Mouse (Mus musculus): ENCODE results near the gene Egfl8. TPM values are rescaled to one million over a fixed set of nuclear protein-coding genes. Genes with fewer than 3 reads are reported as not detected.

Gene Egfl8
- total and polyA plus RNA-seq, 2 experiments from 2014 or later: 3.5 to 7.4 TPM

GRCm38 (mm10) chr17:34607997-34608396, 7.8 kb downstream of the Egfl8 start:
- no peak overlapping the region for H3K27ac ChIP-seq
- DNase-seq (ENCODE audit: low spot score) (no peak), ATAC-seq (no peak)
- WGBS: 74% methylated on average over 7 of the region's 7 CpGs
- no peaks in the 10 kb centered on the region for H3K27me3 ChIP-seq (ENCODE audit: insufficient read depth, low read length)
- H3K4me3 ChIP-seq (ENCODE audit: low read length): no peak overlapping the region
- H3K9me3 ChIP-seq (ENCODE audit: low read length): no peaks in the 10 kb centered on the region
- peaks cover 24% of the 10 kb centered on the region for H3K36me3 ChIP-seq (ENCODE audit: insufficient read depth, low read length)
- H3K9ac ChIP-seq (replicated peaks; ENCODE audit: low read length): 0 out of 2 replicates have a peak overlapping the region, but pooled peaks have one; percentile 6
- peaks cover 17% of the 10 kb centered on the region for H3K4me1 ChIP-seq (ENCODE audit: insufficient read depth, low read length)
- no peak overlapping the region for H3K4me2 ChIP-seq (ENCODE audit: low read depth, low read length)
- TF ChIP-seq CTCF (IDR thresholded peaks at IDR 0.05; ENCODE audit: low read depth): no peak

GRCm38 (mm10) chr17:34606186-34607039, 9.4 kb downstream of the Egfl8 start:
- Histone ChIP-seq H3K4me2 (ENCODE audit: low read depth, low read length) (peak overlapping the region; percentile 72), H3K36me3 (ENCODE audit: insufficient read depth, low read length) (peaks cover 8% of the 10 kb centered on the region), H3K9me3 (ENCODE audit: low read length) (no peaks in the 10 kb centered on the region), H3K27ac (peak overlapping the region; percentile 93), H3K4me3 (ENCODE audit: low read length) (peak overlapping the region; percentile 77), H3K9ac (replicated peaks; ENCODE audit: low read length) (peak overlapping the region; percentile 92), H3K4me1 (ENCODE audit: insufficient read depth, low read length) (peaks cover 24% of the 10 kb centered on the region), H3K27me3 (ENCODE audit: insufficient read depth, low read length) (no peaks in the 10 kb centered on the region)
- no peak for TF ChIP-seq CTCF (IDR thresholded peaks at IDR 0.05; ENCODE audit: low read depth)
- WGBS: 15% methylated on average over 32 of the region's 32 CpGs
- ATAC-seq (no peak), DNase-seq (ENCODE audit: low spot score) (peak; percentile 15)

DNA sequence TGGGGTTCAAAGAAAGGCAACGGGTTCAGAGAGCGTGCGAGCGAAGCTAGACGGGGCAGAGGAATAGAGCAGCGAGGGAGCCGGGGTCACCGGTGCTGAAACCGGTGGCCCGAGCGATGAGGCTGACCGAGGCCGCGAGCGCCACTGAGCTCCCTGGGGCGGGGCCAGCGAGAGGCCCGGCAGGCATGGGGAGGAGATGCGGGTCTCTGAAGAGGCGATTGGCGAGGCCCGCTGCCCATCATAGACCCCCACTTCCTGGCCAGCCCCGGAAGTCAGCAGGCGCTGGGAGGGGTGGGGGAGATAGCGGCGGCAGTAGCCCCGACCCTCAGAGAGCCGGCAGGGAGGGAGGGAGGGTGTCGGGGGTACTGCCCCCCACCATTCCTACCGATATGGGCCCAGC, 10.2 kb downstream of the Egfl8 start:
- WGBS: under 1% methylated on average over 23 of the region's 30 CpGs
- Histone ChIP-seq H3K27me3 (ENCODE audit: insufficient read depth, low read length) (no peaks in the 10 kb centered on the region), H3K27ac (peak overlapping the region; percentile 93), H3K36me3 (ENCODE audit: insufficient read depth, low read length) (peaks cover 3% of the 10 kb centered on the region; the same call in 1 of the 2 replicates), H3K9me3 (ENCODE audit: low read length) (no peaks in the 10 kb centered on the region), H3K9ac (replicated peaks; ENCODE audit: low read length) (peak overlapping the region; percentile 92), H3K4me1 (ENCODE audit: insufficient read depth, low read length) (peaks cover 24% of the 10 kb centered on the region), H3K4me2 (ENCODE audit: low read depth, low read length) (peak overlapping the region; percentile 72), H3K4me3 (ENCODE audit: low read length) (peak overlapping the region; percentile 77)
- no peak for TF ChIP-seq CTCF (IDR thresholded peaks at IDR 0.05; ENCODE audit: low read depth)
- ATAC-seq (peak; percentile 57), DNase-seq (ENCODE audit: low spot score) (peak; percentile 96)

DNA sequence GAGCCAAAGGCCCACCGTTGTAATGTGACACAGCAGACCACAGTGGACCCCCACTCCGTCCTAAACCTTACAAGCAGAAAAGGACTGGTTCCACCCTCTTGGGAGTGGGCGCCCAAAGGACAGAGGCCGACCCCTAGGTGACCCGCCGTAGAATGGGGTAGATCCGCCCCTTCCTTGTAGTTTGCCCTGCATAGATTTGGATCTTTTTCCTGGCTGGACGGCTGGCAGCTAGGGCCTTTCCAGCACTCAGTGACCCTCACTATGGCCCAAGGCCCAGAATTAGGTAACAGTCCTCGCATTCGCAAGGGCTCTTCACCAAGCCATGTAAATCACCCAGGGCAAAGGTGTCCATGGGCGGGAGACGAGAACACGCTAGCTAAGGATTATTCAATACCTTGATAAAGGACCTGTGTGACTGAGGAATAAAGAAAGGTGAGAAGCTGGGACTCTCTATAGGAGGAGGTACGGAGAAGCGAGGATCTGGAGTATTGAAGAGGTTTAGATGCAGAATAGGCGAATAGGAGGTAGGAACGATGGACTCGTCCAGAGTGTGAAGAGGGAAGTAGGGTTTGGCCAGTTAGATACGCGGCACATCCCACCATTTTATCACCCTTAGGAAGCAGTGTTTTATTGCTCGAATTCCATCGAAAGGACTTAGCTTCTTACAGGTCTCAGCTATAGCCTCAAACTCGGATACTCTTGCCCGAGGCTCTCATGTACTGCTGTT, 11.1 kb downstream of the Egfl8 start:
- Histone ChIP-seq H3K36me3 (ENCODE audit: insufficient read depth, low read length) (peaks cover 9% of the 10 kb centered on the region; the same call in 1 of the 2 replicates), H3K9ac (replicated peaks; ENCODE audit: low read length) (peak overlapping the region; percentile 92), H3K4me3 (ENCODE audit: low read length) (peak overlapping the region; percentile 77), H3K9me3 (ENCODE audit: low read length) (no peaks in the 10 kb centered on the region), H3K27me3 (ENCODE audit: insufficient read depth, low read length) (no peaks in the 10 kb centered on the region), H3K4me1 (ENCODE audit: insufficient read depth, low read length) (peaks cover 24% of the 10 kb centered on the region), H3K27ac (peak overlapping the region; percentile 93), H3K4me2 (ENCODE audit: low read depth, low read length) (peak overlapping the region; percentile 72)
- WGBS: 22% methylated on average over 24 of the region's 24 CpGs
- DNase-seq (ENCODE audit: low spot score): peak; percentile 18
- no peak for TF ChIP-seq CTCF (IDR thresholded peaks at IDR 0.05; ENCODE audit: low read depth)
- no peak for ATAC-seq

DNA sequence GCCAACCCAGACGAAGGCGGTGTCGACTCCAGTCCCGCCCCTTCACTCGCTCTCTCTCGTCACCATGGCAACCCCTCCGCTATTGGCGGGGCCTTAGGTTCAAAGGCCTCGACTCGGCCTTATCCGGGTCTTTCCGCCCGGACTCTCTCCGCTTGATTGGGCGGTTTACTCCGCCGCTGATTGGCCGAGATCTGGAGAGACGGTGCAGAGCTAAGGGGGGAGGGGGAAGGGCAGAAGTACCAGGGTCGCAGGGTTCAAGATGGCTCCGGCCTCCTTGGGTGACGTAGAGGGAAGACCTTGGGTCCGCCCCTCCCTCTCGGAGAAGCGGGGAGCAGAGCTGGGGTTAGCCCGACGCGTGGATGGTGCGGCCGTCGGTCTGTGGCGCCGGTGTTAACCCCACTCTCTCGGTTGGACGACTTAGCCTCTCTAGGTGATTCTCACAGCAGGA, 11.7 kb downstream of the Egfl8 start, which contains the start of gene Agpat1:
Gene Agpat1 (plus strand): TSS at position 202 of the 448 bp plus-strand sequence.
- WGBS: under 1% methylated on average over 35 of the region's 35 CpGs
- peak; percentile 100 for DNase-seq (ENCODE audit: low spot score)

GRCm38 (mm10) chr17:34603375-34604060, 12.3 kb downstream of the Egfl8 start, which contains the start of gene Rnf5:
TSS of gene Rnf5 (minus strand) at chr17:34603690.
- Histone ChIP-seq H3K9ac (replicated peaks; ENCODE audit: low read length) (peak within 1 kb of the TSS; percentile 92), H3K4me1 (ENCODE audit: insufficient read depth, low read length) (peaks cover 24% of the 10 kb centered on the region), H3K36me3 (ENCODE audit: insufficient read depth, low read length) (peaks cover 9% of the 10 kb centered on the region; the same call in 1 of the 2 replicates), H3K4me2 (ENCODE audit: low read depth, low read length) (peak within 1 kb of the TSS; percentile 78), H3K9me3 (ENCODE audit: low read length) (no peaks in the 10 kb centered on the region), H3K27ac (peak within 1 kb of the TSS; percentile 93), H3K4me3 (ENCODE audit: low read length) (peak within 1 kb of the TSS; percentile 77), H3K27me3 (ENCODE audit: insufficient read depth, low read length) (no peaks in the 10 kb centered on the region)
- DNase-seq (ENCODE audit: low spot score) (peak; percentile 100), ATAC-seq (peak; percentile 95)
- under 1% methylated on average over 30 of the region's 30 CpGs for WGBS
- no peak for TF ChIP-seq CTCF (IDR thresholded peaks at IDR 0.05; ENCODE audit: low read depth)

More for the DNA sequence above, 11.7 kb downstream of the Egfl8 start, which contains the start of gene Agpat1:
- Histone ChIP-seq H3K9ac (replicated peaks; ENCODE audit: low read length) (peak within 1 kb of the TSS; percentile 92), H3K4me1 (ENCODE audit: insufficient read depth, low read length) (peaks cover 24% of the 10 kb centered on the region), H3K4me2 (ENCODE audit: low read depth, low read length) (peak within 1 kb of the TSS; percentile 78), H3K27ac (peak within 1 kb of the TSS; percentile 93), H3K36me3 (ENCODE audit: insufficient read depth, low read length) (peaks cover 9% of the 10 kb centered on the region; the same call in 1 of the 2 replicates), H3K27me3 (ENCODE audit: insufficient read depth, low read length) (no peaks in the 10 kb centered on the region), H3K4me3 (ENCODE audit: low read length) (peak within 1 kb of the TSS; percentile 77), H3K9me3 (ENCODE audit: low read length) (no peaks in the 10 kb centered on the region)
- TF ChIP-seq CTCF (IDR thresholded peaks at IDR 0.05; ENCODE audit: low read depth): no peak
- ATAC-seq: peak; percentile 92
